Mouse (Mus musculus) hindbrain, postnatal 0 days (tissue): Measurements from ENCODE around the gene Bicc1. TPM values are rescaled to one million over a fixed set of nuclear protein-coding genes. Genes with fewer than 3 reads are reported as not detected.
A peak's percentile ranks its signal among the peaks of the same experiment; 100 is the strongest.
"Not testable (repeated sequence)": the region's sequence is repeated elsewhere in the genome, so short reads cannot be mapped to it uniquely, and the experiment has no call there.

Experiments
- ATAC-seq: fragments of 200-750 bp; cut with Nextera tagmentation; 2 replicates; pipeline ENCODE4 v1.8.0; 2017; ENCODE audit warnings: mild to moderate bottlenecking, moderate TSS enrichment, moderate library complexity
- DNase-seq: peaks from one replicate; pipeline ENCODE4 v3.0.0-alpha.2; 2015; ENCODE audit warnings: low spot score
- H3K27ac ChIP-seq: fragments of 300-500 bp; sonication (generic); 2 replicates; pipeline ENCODE4 v1.5.1; 2014; ENCODE audit warnings: mild to moderate bottlenecking
- H3K27me3 ChIP-seq: fragments of 300-500 bp; sonication (generic); 2 replicates; pipeline ENCODE4 v1.6.1; 2014; ENCODE audit warnings: low read length, mixed read lengths; ENCODE audit not compliant: insufficient read depth
- H3K36me3 ChIP-seq: fragments of 300-500 bp; sonication (generic); 2 replicates; pipeline ENCODE4 v1.6.1; 2014; ENCODE audit warnings: low read length, mixed read lengths; ENCODE audit not compliant: insufficient read depth
- H3K4me1 ChIP-seq: fragments of 300-500 bp; sonication (generic); 2 replicates; pipeline ENCODE4 v1.6.1; 2014; ENCODE audit warnings: antibody characterized with exemption, low read length, mixed read lengths; ENCODE audit not compliant: insufficient read depth
- H3K4me2 ChIP-seq: fragments of 300-500 bp; sonication (generic); 2 replicates; pipeline ENCODE4 v1.6.1; 2014; ENCODE audit warnings: low read depth, mild to moderate bottlenecking, low read length, moderate library complexity, mixed read lengths
- H3K4me3 ChIP-seq: fragments of 300-500 bp; sonication (generic); 2 replicates; pipeline ENCODE4 v1.5.1; 2014; ENCODE audit warnings: low read length
- H3K9ac ChIP-seq: fragments of 300-500 bp; sonication (generic); replicated peaks from 2 replicates; pipeline ENCODE4 v1.6.1; 2014; ENCODE audit warnings: mild to moderate bottlenecking, low read length, moderate library complexity, mixed read lengths
- H3K9me3 ChIP-seq: fragments of 300-500 bp; sonication (generic); 2 replicates; pipeline ENCODE4 v1.6.1; 2016; ENCODE audit warnings: low read length, mixed read lengths
- CTCF ChIP-seq: IDR thresholded peaks from 2 replicates; pipeline ENCODE4 v1.5.1; 2016; ENCODE audit warnings: antibody characterized with exemption, control low read depth, low read depth
- WGBS: fragments of 180-500 bp; shearing (Covaris S2); extraction: QIAGEN DNeasy Blood & Tissue Kit; methylation state at CpG from one replicate; pipeline ENCODE4 v1.1.7; 2014; 5-methylcytosine and 5-hydroxymethylcytosine counted together
- polyA plus RNA-seq: library from polyadenylated mRNA; unstranded; fragments of >200 nt; fragmentation: Nextera tagmentation; extraction: Ambion mirVana; gene quantifications from 2 replicates; pipeline ENCODE4 v1.2.1, GENCODE M21; 2015
- total RNA-seq: library from RNA; depleted of rRNA; stranded (reverse); fragments of >200 nt; gene quantifications from 2 replicates; pipeline ENCODE4 v1.2.3, GENCODE M21; 2014

Bicc1 gene
- total and polyA plus RNA-seq, 2 experiments from 2014 or later = 5.1 to 6.5 TPM

- TF ChIP-seq CTCF = no peak
- Histone ChIP-seq H3K27me3 (no peaks in the 10 kb centered on the region), H3K9ac (no peak overlapping the region), H3K27ac (no peak overlapping the region), H3K36me3 (no peaks in the 10 kb centered on the region), H3K9me3 (no peaks in the 10 kb centered on the region), H3K4me3 (no peak overlapping the region), H3K4me2 (no peak overlapping the region), H3K4me1 (no peaks in the 10 kb centered on the region)
- DNase-seq = no peak
- no peak for ATAC-seq
- WGBS = 44% methylated on average over 8 of the region's 8 CpGs
Measured at GRCm38 (mm10) chr10:70964706-70965105, 194.8 kb downstream of the Bicc1 start.

GRCm38 (mm10) chr10:70963599-70964193, 195.8 kb downstream of the Bicc1 start:
- no peaks in the 10 kb centered on the region for H3K36me3 ChIP-seq
- H3K9me3 ChIP-seq = no peaks in the 10 kb centered on the region
- ATAC-seq (no peak), DNase-seq (peak; percentile 87)
- H3K27ac ChIP-seq = no peak overlapping the region
- no peaks in the 10 kb centered on the region for H3K4me1 ChIP-seq
- H3K4me3 ChIP-seq = no peak overlapping the region
- H3K27me3 ChIP-seq = no peaks in the 10 kb centered on the region
- TF ChIP-seq CTCF = peak; percentile 80
- no peak overlapping the region for H3K4me2 ChIP-seq
- WGBS = 52% methylated on average over 8 of the region's 8 CpGs
- no peak overlapping the region for H3K9ac ChIP-seq

GRCm38 (mm10) chr10:70961641-70962040, 197.9 kb downstream of the Bicc1 start:
- Histone ChIP-seq H3K36me3 (no peaks in the 10 kb centered on the region), H3K4me3 (no peak overlapping the region), H3K9me3 (no peaks in the 10 kb centered on the region), H3K27me3 (no peaks in the 10 kb centered on the region), H3K4me1 (no peaks in the 10 kb centered on the region), H3K27ac (no peak overlapping the region), H3K9ac (no peak overlapping the region), H3K4me2 (no peak overlapping the region)
- DNase-seq = no peak
- no peak for ATAC-seq
- no peak for TF ChIP-seq CTCF
- WGBS = 84% methylated on average over 8 of the region's 8 CpGs

GRCm38 (mm10) chr10:70960396-70960795, 199.1 kb downstream of the Bicc1 start:
- H3K27ac ChIP-seq, H3K9ac ChIP-seq, ATAC-seq, H3K36me3 ChIP-seq, H3K4me1 ChIP-seq, DNase-seq, H3K9me3 ChIP-seq, H3K4me3 ChIP-seq, H3K4me2 ChIP-seq, H3K27me3 ChIP-seq: not testable (repeated sequence)
- WGBS = 93% methylated on average over 6 of the region's 6 CpGs

- Histone ChIP-seq H3K4me2 (peak overlapping the region; percentile 54; the same call in 1 of the 2 replicates), H3K4me1 (peaks cover 15% of the 10 kb centered on the region), H3K36me3 (no peaks in the 10 kb centered on the region), H3K27me3 (no peaks in the 10 kb centered on the region), H3K9me3 (no peaks in the 10 kb centered on the region), H3K9ac (peak overlapping the region; percentile 48; the same call in 1 of the 2 replicates), H3K4me3 (peak overlapping the region; percentile 21), H3K27ac (peak overlapping the region; percentile 80; the same call in 1 of the 2 replicates)
- DNase-seq = no peak
- ATAC-seq = no peak; the same call in 1 of the 2 replicates
- no peak for TF ChIP-seq CTCF
- WGBS = 45% methylated on average over 5 of the region's 5 CpGs
Measured at GRCm38 (mm10) chr10:70952770-70953147, 206.7 kb downstream of the Bicc1 start.

- peak; percentile 86 for ATAC-seq
- peak; percentile 25; the same call in 1 of the 2 replicates for TF ChIP-seq CTCF
- 14% methylated on average over 11 of the region's 11 CpGs for WGBS
Measured at GRCm38 (mm10) chr10:70952056-70952769, 207.3 kb downstream of the Bicc1 start.

GRCm38 (mm10) chr10:70950105-70950424, 209.4 kb downstream of the Bicc1 start:
- TF ChIP-seq CTCF = no peak
- peak overlapping the region; percentile 69 for H3K27ac ChIP-seq
- ATAC-seq (0 out of 2 replicates have a peak, but pooled peaks have one; percentile 16), DNase-seq (no peak)
- 8% methylated on average over 3 of the region's 3 CpGs for WGBS
- no peaks in the 10 kb centered on the region for H3K9me3 ChIP-seq
- H3K4me2 ChIP-seq = peak overlapping the region; percentile 46
- peaks cover 15% of the 10 kb centered on the region for H3K4me1 ChIP-seq
- no peaks in the 10 kb centered on the region for H3K27me3 ChIP-seq
- no peak overlapping the region for H3K9ac ChIP-seq
- H3K36me3 ChIP-seq = no peaks in the 10 kb centered on the region
- no peak overlapping the region for H3K4me3 ChIP-seq

More at GRCm38 (mm10) chr10:70952056-70952769, 207.3 kb downstream of the Bicc1 start:
- Histone ChIP-seq H3K9ac (peak overlapping the region; percentile 48), H3K4me3 (peak overlapping the region; percentile 21), H3K9me3 (no peaks in the 10 kb centered on the region), H3K36me3 (no peaks in the 10 kb centered on the region), H3K4me2 (peak overlapping the region; percentile 54), H3K4me1 (peaks cover 15% of the 10 kb centered on the region), H3K27ac (peak overlapping the region; percentile 80), H3K27me3 (no peaks in the 10 kb centered on the region)
- peak; percentile 83 for DNase-seq
